Mouse (Mus musculus): ENCODE data around the gene Tsc2. TPM values are rescaled to one million over a fixed set of nuclear protein-coding genes. Genes with fewer than 3 reads are reported as not detected.

The Tsc2 gene
- total RNA-seq, 4 experiments from 2014 or later: 123 to 135 (median 133) TPM

DNA sequence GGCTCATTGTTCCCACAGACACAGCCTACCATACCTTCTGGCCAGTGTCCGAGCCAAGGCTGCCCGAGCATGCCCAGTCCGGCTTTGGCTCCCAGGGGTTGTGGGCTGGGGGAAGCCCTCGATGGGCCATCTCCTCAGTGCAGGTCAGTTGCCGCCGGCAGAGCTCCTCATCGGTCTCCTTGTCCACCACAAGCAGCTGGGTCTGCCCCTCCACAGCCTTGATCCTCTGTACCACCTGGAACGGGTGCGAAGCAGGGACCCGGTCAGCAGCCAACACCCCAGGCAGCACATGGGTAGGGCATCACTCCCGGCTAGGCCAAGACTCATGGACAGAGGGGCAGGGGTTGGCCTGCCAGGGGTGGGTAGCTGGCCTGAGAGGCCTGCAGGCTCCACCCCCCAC lies 15.1 kb upstream of the Tsc2 start:
- no peak for DNase-seq (ENCODE audit: low spot score)

DNA sequence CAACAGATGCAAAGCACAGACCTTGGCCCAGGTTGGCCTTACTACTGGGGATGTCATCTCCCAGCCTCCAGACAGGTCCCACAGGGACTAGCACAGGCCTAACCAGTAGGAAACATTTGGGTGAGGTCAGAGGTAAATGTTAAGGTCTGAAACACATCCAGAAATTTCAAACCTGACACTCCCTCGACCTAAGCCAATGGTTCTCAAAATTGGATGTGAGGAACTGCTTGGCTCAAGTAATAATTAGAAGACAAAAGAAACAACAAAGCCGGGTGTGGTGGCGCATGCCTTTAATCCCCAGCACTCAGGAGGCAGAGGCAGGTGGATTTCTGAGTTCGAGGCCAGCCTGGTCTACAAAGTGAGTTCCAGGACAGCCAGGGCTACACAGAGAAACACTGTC lies 14.0 kb upstream of the Tsc2 start:
- DNase-seq (ENCODE audit: low spot score): no peak

DNA sequence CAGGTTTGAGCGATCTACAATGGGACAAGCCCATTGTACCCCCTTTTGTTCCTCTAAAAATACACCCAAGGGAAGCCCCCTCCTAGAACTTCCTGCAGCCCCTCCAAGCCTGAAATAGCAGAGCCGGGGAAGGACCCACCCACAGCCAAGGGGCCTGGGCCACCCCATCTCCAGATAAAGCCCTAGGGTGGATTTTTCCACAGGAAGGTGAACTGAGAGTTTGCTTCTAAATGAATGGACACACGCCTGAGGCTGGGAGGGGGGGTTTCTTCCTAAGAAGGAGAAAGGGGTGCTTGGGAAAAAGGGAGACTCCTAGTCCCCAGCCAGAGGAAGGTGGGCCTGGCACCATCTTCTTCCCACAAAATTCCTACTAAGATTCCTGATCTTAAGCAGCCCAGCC lies 13.5 kb upstream of the Tsc2 start:
- peak; percentile 83 for DNase-seq (ENCODE audit: low spot score)

DNA sequence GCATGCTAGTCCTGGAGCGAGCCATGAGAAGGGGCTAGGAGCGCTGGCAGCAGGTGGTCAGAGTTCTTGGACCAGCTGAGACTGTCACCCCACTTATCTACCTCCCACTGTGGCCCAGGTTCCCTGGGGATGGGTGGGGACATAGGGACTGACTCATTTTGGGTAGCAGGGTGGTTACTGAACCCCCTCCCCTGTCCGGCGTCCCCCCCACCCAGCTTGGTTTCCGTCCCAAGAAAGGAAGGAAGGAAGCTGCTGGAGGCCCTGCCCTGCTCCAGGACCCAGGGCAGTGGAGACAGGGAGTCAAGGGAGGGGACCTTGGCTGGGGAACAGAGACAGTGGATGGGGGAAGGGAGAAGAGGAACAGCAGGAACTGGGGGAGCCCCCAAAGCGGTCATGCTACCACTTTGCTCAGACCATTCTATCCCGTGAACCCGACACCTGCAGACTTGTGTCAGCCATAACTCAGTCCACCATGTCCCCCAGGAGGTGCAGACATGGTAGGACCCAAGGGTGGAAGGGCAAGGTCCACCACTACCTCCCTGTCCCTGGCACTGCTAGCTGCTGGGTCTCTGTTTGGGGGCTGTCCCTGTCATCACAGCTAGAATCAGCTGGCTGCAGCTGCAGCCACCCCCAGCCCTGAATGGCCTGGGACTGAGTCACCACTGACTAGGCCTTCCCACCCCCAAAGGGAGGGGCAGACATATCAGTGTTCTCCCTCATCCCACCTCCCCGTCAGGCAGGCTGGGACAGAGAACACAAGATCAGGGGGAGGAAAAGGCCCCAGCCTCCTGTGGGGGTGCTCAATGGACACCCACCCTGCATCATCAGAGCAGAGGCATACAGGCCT lies 12.7 kb upstream of the Tsc2 start:
- peak; percentile 84 for DNase-seq (ENCODE audit: low spot score)

DNA sequence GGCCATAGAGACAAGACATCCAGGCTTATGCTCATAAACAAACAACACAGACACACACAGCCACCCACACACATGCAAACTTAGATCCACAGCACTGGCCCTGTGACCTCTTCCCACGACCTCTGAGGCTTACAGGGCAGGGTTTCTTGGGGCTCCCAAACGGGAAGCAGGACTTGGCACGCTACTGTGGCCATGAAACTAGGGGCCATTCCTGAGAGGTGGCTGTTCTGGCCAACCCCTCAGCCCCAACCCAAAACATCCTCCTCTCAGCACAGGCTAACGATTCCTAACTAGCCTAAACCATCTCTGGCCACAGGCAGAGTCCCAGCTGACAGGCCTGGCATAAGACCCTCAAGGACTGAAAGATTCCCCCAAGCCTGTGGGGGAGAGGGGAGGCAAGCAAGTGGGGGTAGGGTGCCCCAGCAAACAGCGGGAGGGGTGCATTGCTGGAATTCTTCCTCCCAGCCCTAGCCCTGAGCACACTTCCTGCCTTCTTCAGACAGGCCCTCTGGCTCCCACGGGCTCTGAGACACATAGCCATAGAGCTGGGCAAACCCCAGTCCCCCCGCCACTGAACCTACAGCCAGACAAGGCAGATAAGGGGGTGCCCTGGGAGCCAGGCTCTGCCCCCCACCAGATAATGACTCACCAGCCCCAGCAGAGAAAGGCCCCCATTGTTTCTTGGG lies 11.7 kb upstream of the Tsc2 start:
- DNase-seq (ENCODE audit: low spot score): no peak

DNA sequence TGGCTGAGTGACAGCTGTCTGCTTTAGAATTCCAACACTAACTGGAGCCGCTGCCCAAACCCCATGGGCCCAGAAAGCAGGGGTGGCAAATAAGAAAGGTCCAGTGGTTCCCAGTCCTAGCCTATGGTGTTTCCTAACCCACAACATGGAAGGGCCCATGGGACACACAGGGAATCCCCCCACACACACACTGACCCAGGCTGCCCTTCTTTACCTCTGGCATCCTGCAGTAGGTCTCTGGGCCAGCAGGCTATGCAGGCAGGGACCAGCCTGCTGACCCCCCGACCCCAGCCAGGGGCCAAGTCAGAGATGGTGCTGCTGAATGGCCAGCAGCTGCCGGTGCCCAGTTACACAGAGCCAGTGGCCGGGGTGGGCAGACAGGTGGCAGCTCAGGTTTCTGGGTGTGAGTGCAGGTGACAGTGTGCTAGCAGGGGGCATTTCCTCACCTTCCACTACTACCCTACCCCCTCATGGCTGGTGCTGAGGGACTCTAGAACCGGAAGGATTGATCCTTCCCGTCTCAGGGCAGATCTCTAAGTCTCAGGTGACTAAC lies 10.4 kb upstream of the Tsc2 start:
- no peak for DNase-seq (ENCODE audit: low spot score)

DNA sequence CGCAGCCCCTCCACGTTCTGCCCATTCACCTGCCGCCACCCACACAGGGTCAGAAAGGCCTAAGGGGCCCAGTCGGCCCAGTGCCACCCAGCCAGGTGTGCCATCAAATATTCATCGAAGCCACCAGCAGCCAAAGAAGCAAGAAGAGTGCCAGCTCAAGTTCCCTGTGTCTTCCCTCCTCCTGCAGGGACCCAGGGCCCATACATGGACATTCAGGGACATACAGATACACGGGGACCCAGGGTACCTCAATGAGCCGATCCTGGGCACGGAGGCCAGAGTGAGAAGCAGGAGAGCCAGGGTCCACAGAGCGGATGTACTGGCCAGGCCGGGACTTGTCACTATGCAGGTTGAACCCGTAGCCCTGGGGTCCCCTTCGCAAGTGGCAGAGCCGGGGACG lies 9.5 kb upstream of the Tsc2 start:
- DNase-seq (ENCODE audit: low spot score): no peak

DNA sequence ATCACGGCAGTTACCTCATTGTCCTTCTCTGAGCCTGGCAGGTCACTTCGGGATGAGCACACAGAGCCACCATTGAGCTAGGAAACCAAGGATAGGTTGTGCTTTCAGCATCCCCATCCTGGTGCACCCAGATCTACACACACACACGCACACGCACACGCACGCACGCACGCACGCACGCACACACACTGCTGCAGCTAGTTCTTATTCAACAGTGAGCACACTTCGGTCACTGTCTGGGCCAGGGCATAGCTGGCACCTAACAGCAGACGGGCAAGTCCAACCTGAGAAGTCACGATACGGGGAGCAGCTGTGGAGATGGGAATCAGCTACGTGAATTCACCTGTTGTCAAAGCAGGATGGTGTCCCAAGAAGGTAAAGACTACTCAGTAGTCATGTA lies 8.2 kb upstream of the Tsc2 start:
- DNase-seq (ENCODE audit: low spot score): no peak

DNA sequence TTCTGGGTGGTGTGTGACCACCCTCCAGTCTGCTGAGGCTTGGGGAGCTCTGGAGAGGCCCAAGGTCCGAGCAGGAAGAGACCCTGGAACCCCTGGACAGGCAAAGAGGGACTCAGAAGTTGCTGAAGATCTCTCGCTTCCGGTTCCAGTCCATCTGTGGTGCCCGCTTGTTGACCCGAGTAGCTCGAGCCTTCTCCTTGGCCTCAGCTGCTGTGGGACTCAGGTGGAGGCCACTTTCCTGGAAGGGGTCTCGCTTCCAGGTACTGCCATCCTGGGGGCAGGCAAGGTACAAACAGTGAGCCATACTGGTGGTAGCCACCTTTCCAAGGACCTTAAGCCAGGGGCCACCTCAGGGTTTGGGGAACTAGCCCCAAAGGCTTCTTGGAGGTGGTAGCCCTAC lies 7.7 kb upstream of the Tsc2 start:
- DNase-seq (ENCODE audit: low spot score): no peak

DNA sequence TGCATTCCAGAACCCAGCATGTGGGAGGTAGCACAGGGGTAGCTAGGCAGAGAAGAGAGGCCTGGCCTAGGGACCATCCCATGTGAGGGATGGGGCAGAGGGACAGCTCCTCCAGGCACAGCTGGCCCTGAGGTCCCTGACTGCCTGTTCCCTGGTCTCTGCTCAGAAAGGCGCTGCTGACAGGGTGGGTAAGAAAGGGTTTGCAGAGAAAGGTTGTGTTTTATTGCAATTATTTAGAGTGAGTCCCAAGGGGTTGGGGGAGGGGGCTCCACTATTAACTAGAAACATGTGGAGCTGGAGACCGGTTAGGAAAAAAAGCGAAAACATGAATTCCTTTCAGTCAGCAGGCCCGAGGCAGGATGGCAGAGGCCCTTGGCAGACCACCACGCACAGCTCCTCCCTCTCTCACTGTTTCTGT lies 7.2 kb upstream of the Tsc2 start:
- no peak for DNase-seq (ENCODE audit: low spot score)

DNA sequence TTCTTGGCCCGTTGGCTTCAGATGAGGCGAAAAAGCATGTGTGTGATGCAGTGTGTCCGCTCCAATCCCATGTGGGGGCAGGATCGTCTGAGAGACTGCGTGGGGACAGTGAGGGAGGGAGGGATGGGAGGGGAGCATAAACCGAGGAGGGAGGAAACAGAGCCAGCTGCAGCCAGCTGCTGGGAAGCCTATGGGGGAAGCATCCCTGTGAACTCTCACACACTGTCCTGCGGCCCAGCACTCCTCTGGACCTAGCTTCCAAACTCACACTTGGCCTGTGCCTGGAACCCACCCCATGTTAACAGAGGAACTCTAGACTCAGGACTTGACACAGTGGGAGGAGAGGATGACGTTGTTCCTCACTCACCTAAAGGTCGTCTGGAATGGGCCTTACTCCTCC lies 6.4 kb upstream of the Tsc2 start:
- peak; percentile 68 for DNase-seq (ENCODE audit: low spot score)

DNA sequence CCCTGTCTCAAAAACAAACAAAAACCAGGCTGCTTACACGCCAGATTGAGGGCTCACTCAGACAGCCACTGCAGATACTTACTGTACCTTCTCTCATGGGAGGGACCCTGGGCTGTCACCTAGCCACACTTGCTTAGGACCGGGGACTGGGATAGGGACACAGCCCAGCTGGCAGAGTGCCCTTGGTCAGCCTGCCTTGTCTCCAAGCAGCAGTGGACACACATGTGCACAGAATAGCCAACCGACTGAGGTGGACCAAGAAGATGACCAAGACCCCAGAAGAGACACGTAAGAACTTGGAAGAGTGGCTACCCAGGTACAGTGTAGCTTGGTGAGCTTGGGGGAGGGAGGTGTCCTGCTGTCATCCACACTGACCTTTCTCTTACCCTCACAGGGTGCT lies 5.8 kb upstream of the Tsc2 start:
- DNase-seq (ENCODE audit: low spot score): no peak

DNA sequence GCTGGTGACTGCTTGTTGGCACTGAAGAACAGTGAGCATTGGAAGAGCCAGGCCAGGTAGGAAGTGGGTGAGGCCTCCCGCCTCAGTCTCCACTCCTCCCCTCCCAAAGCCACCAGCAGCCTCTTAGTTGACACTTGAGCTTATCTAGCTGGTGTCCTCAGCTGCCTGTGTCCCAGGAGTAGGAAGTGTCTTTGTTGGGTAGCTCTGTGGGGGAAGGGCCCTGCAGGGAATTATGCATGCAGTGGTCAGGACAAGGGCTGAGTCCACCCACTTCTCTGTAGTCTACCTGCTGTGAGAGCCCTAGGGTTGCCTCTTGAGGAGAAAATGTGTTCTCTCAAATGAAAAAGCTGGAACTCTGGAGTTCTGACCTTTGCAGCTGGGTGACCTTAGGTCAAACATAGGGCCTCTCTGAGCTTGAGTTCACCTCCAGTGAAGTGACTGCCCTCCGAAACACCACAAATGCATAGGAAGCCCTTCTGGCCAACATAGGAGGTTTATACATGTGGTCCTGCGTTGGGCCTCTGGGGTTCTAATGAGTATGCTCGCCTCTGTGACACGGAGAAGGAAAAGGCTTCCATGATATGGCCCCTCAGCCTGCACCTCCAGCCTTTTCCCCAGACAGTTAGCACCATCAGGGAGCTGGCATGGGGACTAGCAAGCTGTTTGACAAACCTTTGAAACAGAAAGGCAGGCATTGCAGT lies 4.5 kb upstream of the Tsc2 start:
- no peak for DNase-seq (ENCODE audit: low spot score)

DNA sequence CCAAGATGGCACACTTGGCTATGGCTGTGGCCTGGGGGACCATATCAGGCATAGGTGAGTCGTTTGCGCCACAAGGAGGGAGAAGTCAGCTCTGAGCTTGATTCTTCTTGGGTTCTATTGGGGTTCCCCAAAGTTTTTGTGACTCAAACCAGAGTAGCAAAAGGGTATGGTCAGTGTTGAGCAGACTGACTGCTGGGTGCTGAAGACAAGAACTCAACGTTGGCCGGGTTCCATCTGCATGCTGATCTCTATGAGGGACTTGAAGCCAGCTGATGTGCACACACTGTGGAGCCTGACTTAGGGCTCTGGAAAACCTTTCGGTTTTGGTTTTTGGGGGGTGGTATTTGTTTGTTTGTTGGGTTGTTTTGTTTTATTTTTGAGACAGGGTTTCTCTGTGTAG lies 3.3 kb upstream of the Tsc2 start:
- DNase-seq (ENCODE audit: low spot score): no peak

DNA sequence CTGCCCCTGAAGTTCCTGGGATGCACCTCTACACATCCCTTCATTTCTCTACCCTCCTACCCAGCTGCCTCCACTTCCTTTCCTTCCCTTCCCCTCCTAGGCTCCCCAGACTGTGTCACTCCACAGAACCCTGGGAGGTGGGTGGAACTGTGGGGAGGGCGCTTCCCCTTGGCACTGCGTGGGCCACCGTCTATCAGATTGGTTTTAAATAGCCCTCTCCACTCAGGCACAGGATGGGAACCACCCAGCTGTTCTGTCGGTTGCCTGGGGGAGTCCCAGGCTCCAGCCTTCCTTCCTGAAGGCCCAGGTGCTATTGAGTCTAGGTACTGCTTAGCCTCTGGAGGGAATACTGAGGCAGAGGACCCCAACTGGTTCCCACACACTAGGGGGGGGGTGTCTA lies 2.6 kb upstream of the Tsc2 start:
- no peak for DNase-seq (ENCODE audit: low spot score)

DNA sequence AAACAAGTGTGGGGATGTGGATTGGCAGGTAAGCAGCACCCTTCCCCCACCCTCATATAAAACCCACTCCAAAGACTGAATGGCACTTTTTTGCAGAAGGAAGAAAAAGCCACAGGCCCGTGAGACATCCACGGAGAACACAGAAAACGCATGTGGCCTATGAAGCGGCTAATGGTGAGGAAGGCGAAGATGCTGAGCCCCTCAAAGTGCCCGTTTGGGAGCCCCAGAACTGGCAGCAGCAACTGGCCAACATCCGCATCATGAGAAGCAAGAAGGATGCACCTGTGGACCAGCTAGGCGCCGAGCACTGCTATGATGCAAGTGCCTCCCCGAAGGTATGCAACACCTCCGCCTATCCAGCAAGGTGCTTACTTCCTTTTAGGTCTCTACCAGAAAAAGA lies 1.4 kb upstream of the Tsc2 start:
- DNase-seq (ENCODE audit: low spot score): no peak

DNA sequence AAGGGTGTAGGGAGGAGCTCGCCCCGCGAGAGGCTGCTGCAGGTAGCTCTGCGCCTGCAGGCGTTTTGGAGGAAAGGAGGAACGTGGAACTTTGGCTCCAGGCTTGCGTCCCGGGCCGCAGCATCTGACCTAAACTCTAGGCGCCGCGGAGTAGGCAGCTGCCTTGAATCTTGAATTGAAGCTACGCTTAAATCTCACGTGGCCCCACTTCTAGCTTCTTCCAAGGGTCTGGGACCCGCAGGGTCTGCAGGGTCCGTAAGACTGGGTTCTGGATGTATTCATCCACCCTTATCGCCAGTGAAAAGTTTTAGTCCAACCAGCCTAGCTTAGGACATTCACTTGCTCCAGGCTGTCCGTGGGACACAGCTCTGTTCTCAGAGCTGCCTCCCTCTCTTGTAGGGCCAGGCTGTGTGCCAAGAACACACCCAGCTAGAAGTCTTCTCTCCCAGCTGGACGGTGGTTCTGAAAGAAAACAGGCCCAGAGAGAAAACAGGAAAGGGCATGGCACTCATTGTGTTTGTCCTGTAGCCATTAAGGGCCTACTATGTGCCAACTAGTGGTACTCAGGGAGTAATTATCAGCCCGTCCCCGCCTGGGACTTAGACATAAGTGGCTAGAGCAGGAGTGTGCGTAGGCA lies 501 bp upstream of the Tsc2 start:
- DNase-seq (ENCODE audit: low spot score): peak; percentile 82

DNA sequence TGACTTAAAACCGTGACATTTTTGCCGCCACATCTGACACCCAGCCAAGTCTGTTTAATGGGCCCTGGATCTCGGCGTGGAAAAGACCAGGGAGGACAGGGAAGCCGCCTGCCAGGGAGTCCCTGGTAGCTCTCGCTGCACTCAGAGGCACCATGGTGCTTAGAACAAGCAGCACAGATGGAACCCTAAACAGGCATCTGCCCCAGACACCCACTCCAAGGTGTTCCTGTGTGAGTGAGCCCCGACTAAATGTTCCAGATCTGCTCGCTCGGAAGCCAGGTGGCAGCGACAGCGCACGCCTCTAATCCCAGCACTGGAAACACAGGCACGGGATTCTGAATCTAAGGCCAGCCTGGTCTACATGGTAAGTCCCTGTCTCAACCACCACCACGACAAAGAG lies 2.4 kb downstream of the Tsc2 start:
- DNase-seq (ENCODE audit: low spot score): no peak

DNA sequence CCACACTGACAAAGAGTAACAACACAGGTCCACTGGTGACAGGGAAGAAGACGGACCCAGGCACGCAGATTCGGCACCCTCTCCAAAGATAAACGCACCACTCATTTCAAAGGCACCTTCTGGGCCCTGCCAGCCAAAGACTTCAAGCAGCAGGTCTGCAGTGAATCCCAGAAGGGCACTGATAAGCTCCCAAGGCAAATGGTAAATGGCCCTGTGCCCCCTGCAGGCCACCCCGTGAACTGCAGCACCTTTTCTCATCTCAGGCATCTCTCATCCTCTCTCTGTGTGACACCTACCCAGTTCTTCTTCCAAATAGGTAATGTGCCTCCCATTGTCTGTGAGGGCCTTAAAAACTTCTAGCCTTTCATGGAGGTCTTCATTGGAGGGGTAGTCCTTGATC lies 3.8 kb downstream of the Tsc2 start:
- peak; percentile 74 for DNase-seq (ENCODE audit: low spot score)

DNA sequence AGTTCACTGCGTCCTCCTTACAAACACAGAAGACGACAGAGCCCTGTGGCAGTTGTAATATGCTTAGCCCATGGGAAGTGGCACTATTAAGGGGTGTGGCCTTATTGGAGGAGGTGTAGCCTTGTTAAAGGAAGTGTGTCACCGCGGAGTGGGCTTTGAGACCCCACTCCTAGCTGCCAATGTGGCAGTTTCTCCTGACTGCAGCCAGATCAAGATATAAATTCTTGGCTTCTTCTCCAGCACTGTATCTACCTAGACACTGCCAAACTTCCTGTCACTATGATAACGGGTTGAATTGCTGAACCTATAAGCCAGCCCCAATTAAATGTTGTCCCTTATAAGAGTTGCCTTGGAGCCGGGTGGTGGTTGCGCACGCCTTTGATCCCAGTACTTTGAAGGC lies 7.0 kb downstream of the Tsc2 start:
- DNase-seq (ENCODE audit: low spot score): no peak

DNA sequence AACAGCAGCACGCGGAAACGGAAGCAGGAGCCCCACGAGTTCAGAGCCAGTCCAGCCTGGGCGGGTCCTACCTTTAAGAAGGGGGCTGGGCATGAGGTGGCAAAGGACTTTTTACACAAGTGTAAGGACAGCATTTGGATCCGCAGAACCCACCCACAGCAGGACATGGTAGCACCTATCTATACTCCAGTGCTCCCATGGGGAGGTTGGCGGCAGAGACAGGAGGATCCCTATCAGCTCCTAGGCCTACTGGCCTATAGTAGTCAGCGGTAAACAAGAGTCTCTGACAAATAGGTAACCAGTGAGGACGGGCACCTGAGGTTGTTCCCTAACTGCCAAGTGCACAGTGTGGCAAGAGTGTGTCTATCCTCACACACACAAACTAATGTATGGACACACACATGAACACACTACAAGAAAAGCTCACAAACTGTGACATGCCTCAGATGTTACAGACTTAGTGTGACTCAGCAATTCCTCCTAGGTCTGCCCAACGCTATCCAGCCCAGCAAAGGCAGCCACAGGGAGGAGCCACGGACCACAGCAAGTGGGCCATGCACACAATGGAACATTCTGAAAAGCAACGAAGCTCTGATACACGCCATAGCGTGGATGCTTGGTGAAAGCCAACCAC lies 14.8 kb downstream of the Tsc2 start:
- DNase-seq (ENCODE audit: low spot score): no peak

DNA sequence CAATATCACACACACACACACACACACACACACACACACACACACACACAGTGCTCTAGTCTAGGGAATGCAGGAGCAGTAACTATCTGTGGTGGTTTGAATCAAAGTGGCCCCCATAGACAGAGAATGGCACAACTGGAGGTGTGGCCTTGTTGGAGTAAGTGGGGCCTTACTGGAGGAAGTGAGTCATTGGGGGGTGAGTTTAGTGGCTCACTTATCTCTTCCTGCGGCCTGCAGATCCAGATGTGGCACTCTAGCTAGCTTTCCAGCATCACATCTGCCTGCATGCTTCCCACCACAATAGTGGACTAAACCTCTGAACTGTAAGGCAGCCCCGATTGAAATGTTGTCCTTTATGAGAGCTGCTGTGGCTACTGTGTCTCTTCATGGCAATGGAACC lies 21.7 kb downstream of the Tsc2 start:
- DNase-seq (ENCODE audit: low spot score): no peak
